Mouse (Mus musculus) activated CD4-positive, CD25-positive, alpha-beta regulatory T cell, adult 9 weeks (primary cell): ENCODE measurements around the gene Ss18l1. TPM values are rescaled to one million over a fixed set of nuclear protein-coding genes. Genes with fewer than 3 reads are reported as not detected.

Source experiments
- polyA plus RNA-seq: library from polyadenylated mRNA; unstranded; fragments of 100-300 nt; shearing (Covaris generic); gene quantifications from one replicate; pipeline ENCODE4 v1.2.1, GENCODE M21; 2017

Gene Ss18l1
- 2.2 TPM for polyA plus RNA-seq

GRCm38 (mm10) chr2:180042256-180042857 lies at the start of gene Ss18l1, which contains the start of gene Psma7:
TSS of gene Ss18l1 (plus strand) at chr2:180042509.
TSS of gene Psma7 (minus strand) at chr2:180042433.

GRCm38 (mm10) chr2:180024401-180025098 lies 17.8 kb upstream of the Ss18l1 start, which contains the start of gene Lsm14b:
TSS of gene Lsm14b (plus strand) at chr2:180024987.

GRCm38 (mm10) chr2:180070481-180071453 lies 28.5 kb downstream of the Ss18l1 start, which contains the start of gene Mtg2:
TSS of gene Mtg2 (plus strand) at chr2:180070588.

GRCm38 (mm10) chr2:180103978-180104658 lies 61.8 kb downstream of the Ss18l1 start, which contains the start of gene Hrh3:
TSS of gene Hrh3 (minus strand) at chr2:180104488.

GRCm38 (mm10) chr2:180118661-180119438 lies 76.5 kb downstream of the Ss18l1 start, which contains the start of gene Osbpl2:
TSS of gene Osbpl2 (plus strand) at chr2:180119306.

Other genes with a start within 250 kb of the Ss18l1 start
- gene Taf4, start 65.9 kb upstream of the Ss18l1 start, polyA plus RNA-seq, result 3.7 TPM
- 1.8 TPM for gene Lsm14b, start 17.5 kb upstream of the Ss18l1 start, polyA plus RNA-seq
- 496 TPM for gene Psma7, start 76 bp upstream of the Ss18l1 start, polyA plus RNA-seq
- 57.7 TPM for gene Mtg2, start 28.1 kb downstream of the Ss18l1 start, polyA plus RNA-seq
- not detected for gene Hrh3, start 62.0 kb downstream of the Ss18l1 start, polyA plus RNA-seq
- 48.7 TPM for gene Osbpl2, start 76.8 kb downstream of the Ss18l1 start, polyA plus RNA-seq
- 157 TPM for gene Adrm1, start 129.0 kb downstream of the Ss18l1 start, polyA plus RNA-seq
- gene Lama5, start 183.3 kb downstream of the Ss18l1 start, polyA plus RNA-seq, result 0.73 TPM
- gene Rps21, start 214.9 kb downstream of the Ss18l1 start, polyA plus RNA-seq, result 785 TPM
- 1.9 TPM for gene Cables2, start 231.0 kb downstream of the Ss18l1 start, polyA plus RNA-seq
- gene Rbbp8nl, start 247.4 kb downstream of the Ss18l1 start, polyA plus RNA-seq, result 0.20 TPM